Mouse (Mus musculus) Patski (cell line): ENCODE data around the gene Nelfb. TPM values are rescaled to one million over a fixed set of nuclear protein-coding genes. Genes with fewer than 3 reads are reported as not detected.

Source experiments
- ATAC-seq: fragments of 100-300 bp; one replicate; pipeline ENCODE4 v1.8.0; 2021
- CTCF ChIA-PET: fragments of 350-600 bp; sonication (Branson Sonifier 250); formaldehyde crosslinking; loops from one replicate; lab custom pipeline; 2022; ENCODE audit warnings: inconsistent platforms; lab: Charles Lee
- POLR2A ChIA-PET: fragments of 350-600 bp; sonication (Branson Sonifier 250); formaldehyde crosslinking; loops from one replicate; lab custom pipeline; 2022; ENCODE audit warnings: antibody characterized with exemption, inconsistent platforms; lab: Charles Lee
- DNase-seq: peaks from one replicate; pipeline ENCODE4 v3.0.0-alpha.2; 2011; ENCODE audit warnings: low read depth, low spot score
- H3K27me3 ChIP-seq: fragments of 371-371 bp; one replicate; pipeline ENCODE4 v1.5.1; 2021
- CTCF ChIP-seq: fragments of 100-300 bp; IDR thresholded peaks from one replicate; pipeline ENCODE4 v1.5.1; 2021
- in situ Hi-C: fragments of 300-500 bp; cut with MboI; formaldehyde crosslinking; loops from 3 replicates; pipeline ENCODE4 v1.11.1; 2018; ENCODE audit warnings: low pct_unique_long_range_greater_than_20kb, mixed read lengths
- polyA plus RNA-seq: library from polyadenylated mRNA; unstranded; gene quantifications from one replicate; pipeline ENCODE4 v1.2.3, GENCODE M21; 2021

The Nelfb gene
- polyA plus RNA-seq, 1 experiment from 2014 or later = 75.7 TPM

DNA sequence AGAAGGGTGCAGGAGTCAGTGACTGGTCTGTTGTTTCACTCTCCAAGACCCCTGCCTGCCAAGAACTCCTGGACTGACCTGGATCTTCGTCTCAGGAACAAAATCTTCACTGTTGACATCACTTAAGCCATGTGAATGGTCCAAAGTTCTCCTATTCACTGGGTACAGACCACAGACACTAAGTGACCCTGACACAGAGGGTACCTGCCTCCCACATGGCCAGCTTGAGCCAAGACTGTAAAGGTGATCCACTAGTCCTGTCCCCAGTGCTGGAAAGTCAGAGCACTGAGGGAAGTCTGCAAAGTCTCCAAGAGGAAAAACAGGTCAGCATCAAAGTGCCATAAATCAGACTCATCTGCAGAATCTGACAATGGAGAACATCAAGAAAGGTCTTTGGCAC lies 3.7 kb downstream of the Nelfb start:
- no peak for TF ChIP-seq CTCF
- ATAC-seq = no peak
- ChIA-PET POLR2A (no interaction called here), CTCF (interaction anchor here (2.4 to 6.6 kb wide), 2 partner anchors 11 to 20 kb away, joined by 6 to 29 read pairs; partner anchors contain the start of gene Tor4a)
- no peaks in the 10 kb centered on the region for H3K27me3 ChIP-seq
- in situ Hi-C loops = no loop called here
- DNase-seq = no peak

DNA sequence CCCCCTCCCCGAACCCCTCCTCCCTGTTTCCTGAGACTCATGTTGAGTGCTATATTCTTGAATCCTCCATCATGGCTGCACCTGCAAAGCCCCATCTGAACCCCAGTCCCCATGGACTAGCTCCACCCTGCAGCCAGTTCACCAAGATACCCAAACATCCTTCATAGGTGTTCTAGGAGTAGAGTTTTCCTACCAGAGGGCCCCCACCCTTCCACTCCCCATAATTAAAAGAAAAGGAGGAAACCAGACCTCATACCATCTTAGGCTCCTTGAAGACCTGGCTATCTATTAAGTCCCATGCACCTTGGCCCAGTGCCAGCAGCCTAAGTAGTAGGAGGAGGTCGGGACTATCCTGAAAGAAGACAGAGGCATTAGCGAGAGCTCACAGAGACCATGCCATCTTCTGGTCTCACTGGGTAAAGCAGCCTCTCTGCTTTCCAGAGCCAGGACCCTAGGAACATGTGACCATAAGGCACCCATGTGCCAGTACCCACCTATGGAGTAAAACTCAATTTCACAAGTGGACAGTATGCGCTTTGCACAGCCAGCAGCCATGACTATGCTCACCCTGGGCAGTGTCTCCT lies 7.6 kb downstream of the Nelfb start:
- no peak for TF ChIP-seq CTCF
- no peak for DNase-seq
- no peak for ATAC-seq
- in situ Hi-C loops = no loop called here
- H3K27me3 ChIP-seq = no peaks in the 10 kb centered on the region
- ChIA-PET CTCF (interaction anchor here (1.4 to 6.6 kb wide), 3 partner anchors 9 to 24 kb away, joined by 3 to 29 read pairs (median 9); no protein-coding TSS in a partner anchor), POLR2A (interaction anchor here (0.6 kb wide), 1 partner anchor 116 kb away, joined by 3 read pairs; no protein-coding TSS in a partner anchor)

DNA sequence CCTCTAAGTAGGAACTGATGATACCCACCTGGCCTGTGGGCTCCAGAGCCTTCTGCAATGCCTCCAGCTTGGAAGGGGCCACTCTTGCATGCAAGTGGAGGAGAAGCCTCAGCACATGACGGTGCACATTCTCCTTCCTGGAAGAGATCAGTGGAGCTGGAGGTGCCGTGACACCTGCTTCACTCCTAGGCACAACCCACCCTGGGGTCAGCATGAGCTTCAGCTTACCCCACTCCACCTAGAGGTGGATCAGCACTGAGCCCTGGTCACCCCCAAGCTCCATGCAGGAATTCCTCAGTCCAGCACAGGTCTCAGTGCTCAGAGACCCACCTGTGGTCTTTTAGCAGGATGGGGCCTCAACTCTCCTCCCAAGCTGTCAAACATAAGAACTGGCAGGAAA lies 10.7 kb downstream of the Nelfb start:
- CTCF ChIA-PET = no interaction called here
- no peak for ATAC-seq
- in situ Hi-C loops = no loop called here
- DNase-seq = no peak
- TF ChIP-seq CTCF = no peak
- POLR2A ChIA-PET = no interaction called here
- no peaks in the 10 kb centered on the region for H3K27me3 ChIP-seq

DNA sequence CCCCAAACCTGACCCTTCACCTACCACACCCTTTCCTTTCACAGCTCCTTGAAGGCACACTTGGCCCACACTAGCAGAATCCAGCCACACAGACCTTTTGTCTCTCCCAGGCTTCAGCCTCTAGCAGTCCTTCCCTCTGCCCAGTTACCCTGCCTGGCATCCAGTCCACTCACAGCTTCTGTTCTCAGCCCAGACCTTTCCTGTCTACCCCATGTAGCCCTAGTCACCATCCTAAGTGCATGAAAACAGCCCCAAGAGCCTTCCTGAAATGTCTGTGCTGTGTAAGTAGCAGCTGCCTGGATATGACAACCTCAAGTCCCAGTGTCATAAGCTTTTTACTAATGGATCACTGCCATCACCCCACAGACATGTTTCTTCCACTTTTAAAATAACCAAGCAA lies 13.3 kb downstream of the Nelfb start:
- TF ChIP-seq CTCF = no peak
- ATAC-seq = no peak
- ChIA-PET POLR2A (interaction anchor here (0.8 to 1.2 kb wide), 2 partner anchors 12 to 29 kb away, joined by 3 to 13 read pairs; no protein-coding TSS in a partner anchor), CTCF (interaction anchor here (0.9 to 2.1 kb wide), 5 partner anchors 11 to 75 kb away, joined by 3 to 16 read pairs (median 5); partner anchors contain the start of genes Anapc2 and Ssna1)
- no peaks in the 10 kb centered on the region for H3K27me3 ChIP-seq
- no peak for DNase-seq
- in situ Hi-C loops = no loop called here

DNA sequence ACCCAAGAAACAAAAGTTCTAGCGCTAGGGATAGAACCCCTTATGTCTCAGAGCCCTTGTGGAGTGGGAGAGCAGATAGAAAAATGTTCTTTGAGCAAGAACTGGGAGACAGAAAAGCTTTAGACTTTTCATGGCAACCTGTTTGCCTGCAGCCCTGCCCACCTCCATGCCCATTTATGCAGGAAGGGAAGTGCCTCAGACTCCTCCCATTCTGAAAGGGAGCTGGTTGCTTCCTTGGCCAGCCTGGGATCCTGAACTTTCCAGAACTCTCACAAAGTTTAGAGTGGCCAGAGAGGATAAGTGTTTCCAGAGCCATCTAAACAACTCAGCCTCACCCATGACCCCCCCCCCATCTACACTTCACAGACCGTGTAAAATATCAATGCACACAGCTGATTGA lies 14.1 kb downstream of the Nelfb start:
- CTCF ChIA-PET = interaction anchor here (0.9 to 2.1 kb wide), 5 partner anchors 10 to 76 kb away, joined by 3 to 16 read pairs (median 6); partner anchors contain the start of genes Anapc2 and Ssna1
- POLR2A ChIA-PET = interaction anchor here (0.8 to 1.2 kb wide), 3 partner anchors 13 to 30 kb away, joined by 3 to 13 read pairs (median 3); no protein-coding TSS in a partner anchor
- TF ChIP-seq CTCF = no peak
- in situ Hi-C loops = no loop called here
- no peak for DNase-seq
- no peak for ATAC-seq
- H3K27me3 ChIP-seq = no peaks in the 10 kb centered on the region

DNA sequence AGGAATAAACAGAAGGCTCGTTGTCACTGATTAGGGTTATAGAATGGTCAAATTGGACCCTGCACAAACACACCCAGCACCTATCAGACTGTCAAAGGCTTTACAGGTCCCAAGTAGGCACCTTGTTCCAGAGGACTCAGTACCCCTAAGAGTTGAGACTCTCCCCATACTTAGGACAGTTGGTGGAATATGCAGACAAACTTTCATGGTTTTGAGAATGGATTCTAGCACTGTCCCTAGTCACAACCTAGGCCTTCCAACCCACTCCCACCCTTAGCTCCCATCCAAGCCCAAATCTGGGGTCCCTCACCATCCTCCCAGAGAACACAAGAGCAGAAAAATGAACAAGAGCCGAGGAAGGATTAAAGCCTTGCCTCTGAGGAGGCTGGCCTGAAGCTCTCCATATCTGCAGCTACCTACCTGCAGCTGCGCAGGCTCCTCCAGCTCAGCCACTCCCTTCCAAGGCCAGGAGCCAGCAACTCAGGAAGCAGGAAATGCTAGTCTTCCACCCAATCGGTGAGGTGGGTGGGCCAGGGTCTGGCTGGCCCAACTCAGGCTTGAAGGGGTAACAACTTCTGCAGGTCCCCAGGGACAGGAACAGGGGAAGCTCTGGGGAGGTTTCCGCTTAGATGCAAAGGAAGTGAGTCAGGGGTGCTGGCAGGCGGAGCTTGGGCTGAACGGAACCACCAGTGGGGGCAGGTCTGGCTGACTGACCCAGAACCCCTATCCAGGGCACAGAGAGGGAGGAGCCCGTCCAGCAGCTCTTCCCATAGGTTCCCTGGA lies 14.9 kb downstream of the Nelfb start, which contains the start of gene Tor4a:
Gene Tor4a (minus strand): TSS at position 715 of the 783 bp plus-strand sequence.
- peak; percentile 10 for ATAC-seq
- POLR2A ChIA-PET = interaction anchor here (0.9 kb wide), 1 partner anchor 14 kb away, joined by 3 read pairs; no protein-coding TSS in a partner anchor
- no peak for DNase-seq
- H3K27me3 ChIP-seq = no peaks in the 10 kb centered on the region
- in situ Hi-C loops = no loop called here
- TF ChIP-seq CTCF = no peak
- CTCF ChIA-PET = interaction anchor here (1.1 to 2.1 kb wide), 4 partner anchors 10 to 76 kb away, joined by 5 to 16 read pairs (median 6); partner anchors contain the start of genes Anapc2 and Ssna1

DNA sequence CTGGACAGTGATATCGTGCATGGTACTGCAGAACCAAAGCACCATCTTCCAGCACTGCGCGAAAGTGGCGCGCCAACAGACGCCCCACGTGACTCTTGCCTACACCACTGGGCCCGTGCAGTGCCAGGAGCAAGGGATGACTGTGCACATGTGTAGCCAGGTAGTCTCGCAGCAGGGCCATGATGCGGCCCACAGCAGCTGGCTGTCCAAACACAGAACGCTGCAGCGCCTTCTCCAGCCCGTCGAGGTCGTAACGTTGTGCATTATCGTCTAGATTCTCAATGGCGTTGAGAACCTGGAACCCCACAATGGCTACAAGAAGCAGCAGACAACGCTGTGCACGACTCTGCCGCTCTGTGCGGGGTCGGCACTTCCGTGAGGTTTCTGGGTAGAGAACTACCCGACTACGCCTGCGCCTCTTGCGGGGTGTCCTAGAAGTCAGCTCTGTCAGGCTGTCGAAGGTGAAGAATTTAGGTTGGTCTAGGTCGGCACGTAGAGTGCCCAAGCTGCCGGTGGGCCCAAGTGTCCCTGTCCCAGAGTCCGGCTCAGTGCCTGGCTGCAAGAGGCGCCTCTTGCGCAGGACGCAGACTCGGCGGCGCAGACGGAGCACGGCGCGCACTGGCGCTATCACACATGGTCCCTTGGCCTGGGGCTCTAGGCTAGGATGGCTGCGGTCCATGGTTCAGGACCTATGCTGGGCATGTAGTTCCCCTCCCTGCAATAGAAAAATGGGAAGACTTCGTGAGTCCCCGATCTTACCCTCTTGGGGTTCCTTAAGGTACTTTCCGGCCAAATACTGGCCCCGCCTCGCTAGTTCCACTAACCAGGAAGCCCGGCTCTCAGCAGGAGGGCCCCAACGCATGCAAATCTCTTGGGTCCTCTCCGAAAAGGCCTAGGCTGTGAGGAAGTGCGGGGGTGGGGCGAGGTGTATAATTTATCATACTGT lies 15.8 kb downstream of the Nelfb start:
- in situ Hi-C loops = no loop called here
- no peak for ATAC-seq
- no peak for TF ChIP-seq CTCF
- CTCF ChIA-PET = interaction anchor here (2.0 to 2.2 kb wide), 4 partner anchors 8 to 77 kb away, joined by 6 to 25 read pairs (median 12); partner anchors contain the start of genes Anapc2 and Ssna1
- POLR2A ChIA-PET = interaction anchor here (1.1 to 1.7 kb wide), 2 partner anchors 32 kb away, joined by 3 to 4 read pairs; no protein-coding TSS in a partner anchor
- H3K27me3 ChIP-seq = no peaks in the 10 kb centered on the region
- no peak for DNase-seq

DNA sequence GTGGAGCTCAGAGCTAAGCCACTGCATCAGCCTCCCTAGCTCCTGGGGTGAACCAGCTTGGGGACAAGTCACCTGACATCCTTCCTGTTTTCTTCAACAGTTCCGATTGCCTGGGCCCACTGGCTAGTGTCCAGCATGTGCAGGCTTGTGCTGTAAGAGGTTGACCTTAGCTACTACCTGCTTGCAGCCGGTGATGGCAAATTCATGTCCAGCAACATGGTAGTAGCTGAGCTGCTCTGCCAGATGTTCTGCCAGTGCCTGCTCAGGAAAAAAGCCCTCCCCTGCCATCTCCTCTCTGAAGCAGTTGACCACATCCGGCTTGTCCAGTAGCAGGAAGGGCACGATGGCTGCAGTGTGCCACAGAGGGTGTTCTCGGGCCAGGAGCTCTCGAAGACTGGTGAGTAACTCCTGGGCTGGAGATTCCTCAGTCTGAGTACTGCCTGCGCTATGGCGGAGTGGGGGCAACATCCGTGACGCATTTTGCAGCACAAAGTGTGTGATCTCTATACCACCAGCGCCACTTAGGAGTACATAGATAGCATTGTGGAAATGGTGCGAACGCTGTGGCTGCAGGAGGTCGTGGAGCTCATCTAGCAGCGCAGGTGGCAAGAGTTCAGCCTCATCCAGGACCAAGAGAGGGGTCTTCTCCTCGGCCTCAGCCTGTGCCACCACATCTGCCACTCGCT lies 16.7 kb downstream of the Nelfb start:
- in situ Hi-C loops = no loop called here
- ChIA-PET POLR2A (interaction anchor here (1.1 to 1.7 kb wide), 2 partner anchors 31 to 33 kb away, joined by 3 to 4 read pairs; no protein-coding TSS in a partner anchor), CTCF (interaction anchor here (1.1 to 2.2 kb wide), 5 partner anchors 9 to 75 kb away, joined by 3 to 25 read pairs (median 6); partner anchors contain the start of gene Tubb4b)
- H3K27me3 ChIP-seq = no peaks in the 10 kb centered on the region
- TF ChIP-seq CTCF = no peak
- ATAC-seq = no peak
- no peak for DNase-seq

DNA sequence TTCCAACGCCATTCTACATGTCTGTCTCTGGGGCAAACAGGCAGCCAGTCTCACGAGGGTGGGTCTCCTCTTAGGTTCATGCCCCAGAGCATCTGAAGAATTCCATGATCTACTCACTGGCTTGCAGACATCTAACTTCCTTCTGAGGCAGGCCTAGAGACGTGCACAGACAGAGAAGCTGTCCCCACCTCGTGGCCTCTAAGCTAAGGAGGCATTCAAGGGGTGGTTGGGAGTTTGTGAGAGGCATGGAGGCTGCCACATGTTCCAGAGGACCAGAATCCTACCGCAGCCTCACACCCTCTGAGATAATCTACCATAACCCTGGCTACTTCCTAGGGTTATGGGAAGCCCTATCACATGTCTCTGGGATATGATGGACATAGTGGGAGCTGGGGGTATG lies 17.3 kb downstream of the Nelfb start:
- no peak for DNase-seq
- ATAC-seq = no peak
- CTCF ChIA-PET = interaction anchor here (1.1 to 2.2 kb wide), 6 partner anchors 10 to 76 kb away, joined by 3 to 25 read pairs (median 5); partner anchors contain the start of genes Nelfb and Tubb4b
- no peaks in the 10 kb centered on the region for H3K27me3 ChIP-seq
- TF ChIP-seq CTCF = no peak
- POLR2A ChIA-PET = interaction anchor here (1.1 to 1.7 kb wide), 2 partner anchors 30 to 34 kb away, joined by 3 to 4 read pairs; no protein-coding TSS in a partner anchor
- in situ Hi-C loops = no loop called here
